ENCODE assay signal across 16 mouse cellular contexts in the genomic region with DNA sequence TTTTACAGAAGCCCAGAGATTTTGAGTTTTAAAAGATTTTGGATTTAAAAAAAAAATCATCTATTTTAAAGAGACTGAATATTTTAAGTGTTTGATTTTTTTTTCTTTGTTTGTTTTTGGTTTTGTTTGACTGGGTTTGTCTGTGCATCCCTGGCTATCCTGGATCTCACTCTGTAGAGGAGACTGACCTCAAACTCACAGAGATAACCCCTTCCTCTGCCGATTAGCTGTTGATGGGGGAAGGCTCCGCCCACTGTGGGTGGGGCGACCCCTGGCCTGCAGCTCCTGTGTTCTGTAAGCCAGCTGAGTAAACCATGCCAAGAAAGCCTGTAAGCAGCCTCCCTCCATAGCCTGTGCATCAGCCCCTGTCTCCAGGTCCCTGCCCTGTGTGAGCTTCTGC. TPM values are rescaled to one million over a fixed set of nuclear protein-coding genes. Genes with fewer than 3 reads are reported as not detected.
DNase-seq lines count a peak whose midpoint lies in the region; ATAC-seq and TF ChIP-seq lines count a peak whose summit lies in the region.
"Had no signal": no experiment of that assay in that cellular context is flagged by ENCODE, and none has a peak within 500 bp of the region (broad histone marks: within the 10 kb centered on the region; RNA-seq: fewer than 3 reads in every experiment).

No protein-coding gene starts in this region.

- peak; percentile 34 for DNase-seq in 416B (ENCODE audit: low read depth)
- DNase-seq in B cell, adult 2 months: peak; percentile 24 to 26
- DNase-seq in embryo, embryonic 10.5 days (ENCODE audit: low spot score): peak; percentile 48
- DNase-seq in liver, embryonic 14.5 days (ENCODE audit: low read depth in 3 of 3, low spot score in 3 of 3): peak in 2 of 3 experiments; percentile 23 to 24
- DNase-seq in cerebellum, adult 11 months: no peak
- DNase-seq in thymus, adult 18-20 months: no peak
- DNase-seq: adrenal gland, postnatal 10 days; cerebellum, postnatal 36 days; layer of hippocampus, adult 9-11 months; lung, postnatal 10 days had no signal

- H3K27me3 ChIP-seq in liver, embryonic 14.5 days (ENCODE audit: control insufficient read depth, insufficient read depth, low read length): no peaks in the 10 kb centered on the region
- no peaks in the 10 kb centered on the region for H3K27me3 ChIP-seq in kidney, embryonic 16.5 days (ENCODE audit: insufficient read depth, low read length)
- H3K27me3 ChIP-seq: hindbrain, embryonic 15.5 days; kidney, embryonic 15.5 days; midbrain, embryonic 15.5 days; Patski had no signal

- 10% methylated on average over 3 of the region's 3 CpGs for WGBS in liver, embryonic 14.5 days (ENCODE audit: insufficient replicate concordance)
- 11% methylated on average over 3 of the region's 3 CpGs for WGBS in kidney, embryonic 16.5 days

- no peak for TF ChIP-seq EP300 in liver, embryonic 14.5 days (IDR thresholded peaks at IDR 0.05; ENCODE audit: low read depth)

- no peak overlapping the region for H3K27ac ChIP-seq in liver, embryonic 14.5 days
- no peak overlapping the region for H3K27ac ChIP-seq in kidney, embryonic 16.5 days (ENCODE audit: low read length)
- H3K27ac ChIP-seq: hindbrain, embryonic 15.5 days; kidney, embryonic 15.5 days; limb, embryonic 10.5 days; midbrain, embryonic 15.5 days had no signal

- no peaks in the 10 kb centered on the region for H3K36me3 ChIP-seq in liver, embryonic 14.5 days (replicated peaks; ENCODE audit: control insufficient read depth, insufficient read depth, low read depth)
- no peaks in the 10 kb centered on the region for H3K36me3 ChIP-seq in kidney, embryonic 16.5 days (ENCODE audit: insufficient read depth, low read length)
- H3K36me3 ChIP-seq: hindbrain, embryonic 15.5 days; kidney, embryonic 15.5 days; limb, embryonic 10.5 days; midbrain, embryonic 15.5 days had no signal

- no peak overlapping the region for H3K4me2 ChIP-seq in liver, embryonic 14.5 days (ENCODE audit: low read depth)
- no peak overlapping the region for H3K4me2 ChIP-seq in kidney, embryonic 16.5 days (replicated peaks; ENCODE audit: low read depth, low read length)
- H3K4me2 ChIP-seq: hindbrain, embryonic 15.5 days; kidney, embryonic 15.5 days; midbrain, embryonic 15.5 days had no signal

- H3K9me3 ChIP-seq in liver, embryonic 14.5 days (ENCODE audit: control insufficient read depth, low read length): peaks cover 9% of the 10 kb centered on the region
- H3K9me3 ChIP-seq in kidney, embryonic 16.5 days (ENCODE audit: low read length): no peaks in the 10 kb centered on the region
- H3K9me3 ChIP-seq: hindbrain, embryonic 15.5 days; kidney, embryonic 15.5 days; limb, embryonic 10.5 days; midbrain, embryonic 15.5 days had no signal

- H3K4me3 ChIP-seq in liver, embryonic 14.5 days (ENCODE audit: insufficient read depth in 1 of 2, low read depth in 2 of 2, low read length in 2 of 2): no peak overlapping the region
- no peak overlapping the region for H3K4me3 ChIP-seq in kidney, embryonic 16.5 days (ENCODE audit: low read length)
- H3K4me3 ChIP-seq: hindbrain, embryonic 15.5 days; kidney, embryonic 15.5 days; limb, embryonic 10.5 days; midbrain, embryonic 15.5 days had no signal

- H3K9ac ChIP-seq in liver, embryonic 14.5 days (replicated peaks): no peak overlapping the region
- no peak overlapping the region for H3K9ac ChIP-seq in kidney, embryonic 16.5 days (replicated peaks; ENCODE audit: low read length)
- H3K9ac ChIP-seq: hindbrain, embryonic 15.5 days; kidney, embryonic 15.5 days; midbrain, embryonic 15.5 days had no signal

- ATAC-seq in liver, embryonic 14.5 days (ENCODE audit: insufficient read depth): peak; percentile 48
- no peak for ATAC-seq in kidney, embryonic 16.5 days (ENCODE audit: low FRiP score, low TSS enrichment)
- ATAC-seq: midbrain, embryonic 15.5 days; Patski had no signal

- peaks cover 18 to 42% of the 10 kb centered on the region in 2 experiments for H3K4me1 ChIP-seq in liver, embryonic 14.5 days (replicated peaks; ENCODE audit: control insufficient read depth in 2 of 2, insufficient read depth in 2 of 2, low read length in 1 of 2)
- H3K4me1 ChIP-seq in kidney, embryonic 16.5 days (ENCODE audit: insufficient read depth, low read length): no peaks in the 10 kb centered on the region
- H3K4me1 ChIP-seq: hindbrain, embryonic 15.5 days; kidney, embryonic 15.5 days; limb, embryonic 10.5 days; midbrain, embryonic 15.5 days had no signal

- no peak for TF ChIP-seq CTCF in liver, embryonic 14.5 days (IDR thresholded peaks at IDR 0.05; ENCODE audit: low read depth)

RNA-seq across cellular contexts. Expression of gene Lcor, which starts 30.3 kb away (rescaled TPM):
- 0.90 and 1.1 TPM in 2 replicates for polyA plus RNA-seq in liver, embryonic 14.5 days (2012; rRNA removed)
- 5.2 and 5.6 TPM in 2 replicates for polyA plus RNA-seq in liver, embryonic 14.5 days (2014; fragmentation: Nextera tagmentation; extraction: Ambion mirVana)
- 13.4 and 16.4 TPM in 2 replicates for polyA plus RNA-seq in kidney, embryonic 16.5 days (2015; fragmentation: Nextera tagmentation; extraction: Ambion mirVana)

Comparison
In these comparisons a context has a peak if more than half of its experiments do, and no peak if none do; other contexts are left out.
1. DNase-seq: peak in 416B (single experiment), B cell, adult 2 months (2 of 2), embryo, embryonic 10.5 days (single experiment) and liver, embryonic 14.5 days (2 of 3); none in cerebellum, adult 11 months (single experiment) and thymus, adult 18-20 months (0 of 2).